Mouse (Mus musculus) midbrain, postnatal 0 days (tissue): Measurements from ENCODE around the gene Faap20. TPM values are rescaled to one million over a fixed set of nuclear protein-coding genes. Genes with fewer than 3 reads are reported as not detected.
A peak's percentile ranks its signal among the peaks of the same experiment; 100 is the strongest.

Source experiments
- ATAC-seq: fragments of 200-750 bp; cut with Nextera tagmentation; 2 replicates; pipeline ENCODE4 v1.8.0; 2017; ENCODE audit warnings: moderate number of reproducible peaks, mild to moderate bottlenecking, moderate TSS enrichment, moderate library complexity; ENCODE audit not compliant: low FRiP score
- DNase-seq: peaks from one replicate; pipeline ENCODE4 v3.0.0-alpha.2; 2015; ENCODE audit warnings: low spot score
- H3K27ac ChIP-seq: fragments of 300-500 bp; sonication (generic); 2 replicates; pipeline ENCODE4 v1.5.1; 2014; ENCODE audit warnings: low read depth, mild to moderate bottlenecking, low read length, mixed read lengths
- H3K27me3 ChIP-seq: fragments of 300-500 bp; sonication (generic); 2 replicates; pipeline ENCODE4 v1.6.1; 2014; ENCODE audit warnings: low read length, control low read depth, mixed read lengths; ENCODE audit not compliant: insufficient read depth
- H3K36me3 ChIP-seq: fragments of 300-500 bp; sonication (generic); 2 replicates; pipeline ENCODE4 v1.6.1; 2014; ENCODE audit warnings: low read length, control low read depth, mixed read lengths; ENCODE audit not compliant: insufficient read depth
- H3K4me1 ChIP-seq: fragments of 300-500 bp; sonication (generic); 2 replicates; pipeline ENCODE4 v1.6.1; 2014; ENCODE audit warnings: mild to moderate bottlenecking, control low read depth, antibody characterized with exemption, low read length, mixed read lengths; ENCODE audit not compliant: insufficient read depth
- H3K4me2 ChIP-seq: fragments of 300-500 bp; sonication (generic); 2 replicates; pipeline ENCODE4 v1.6.1; 2014; ENCODE audit warnings: low read depth, mild to moderate bottlenecking, low read length, mixed read lengths; ENCODE audit not compliant: poor library complexity, severe bottlenecking
- H3K4me3 ChIP-seq: fragments of 300-500 bp; sonication (generic); 2 replicates; pipeline ENCODE4 v1.5.1; 2014; ENCODE audit warnings: low read depth, mild to moderate bottlenecking, low read length, moderate library complexity
- H3K9ac ChIP-seq: fragments of 300-500 bp; sonication (generic); replicated peaks from 2 replicates; pipeline ENCODE4 v1.6.1; 2014; ENCODE audit warnings: mild to moderate bottlenecking, low read length, moderate library complexity, mixed read lengths; ENCODE audit not compliant: poor library complexity, severe bottlenecking
- H3K9me3 ChIP-seq: fragments of 300-500 bp; sonication (generic); 2 replicates; pipeline ENCODE4 v1.6.1; 2016; ENCODE audit warnings: low read length, control low read depth
- CTCF ChIP-seq: IDR thresholded peaks from 2 replicates; pipeline ENCODE4 v1.5.1; 2016; ENCODE audit warnings: antibody characterized with exemption, mild to moderate bottlenecking
- WGBS: fragments of 180-500 bp; shearing (Covaris S2); extraction: QIAGEN DNeasy Blood & Tissue Kit; methylation state at CpG from one replicate; pipeline ENCODE4 v1.1.7; 2014; 5-methylcytosine and 5-hydroxymethylcytosine counted together
- polyA plus RNA-seq: library from polyadenylated mRNA; unstranded; fragments of >200 nt; fragmentation: Nextera tagmentation; extraction: Ambion mirVana; gene quantifications from 2 replicates; pipeline ENCODE4 v1.2.1, GENCODE M21; 2015
- total RNA-seq: library from RNA; depleted of rRNA; stranded (reverse); fragments of >200 nt; gene quantifications from 2 replicates; pipeline ENCODE4 v1.2.3, GENCODE M21; 2014; rRNA removed

Faap20 gene
- total RNA-seq = 39.5 and 48.7 TPM in 2 replicates
- 56.6 and 57.1 TPM in 2 replicates for polyA plus RNA-seq

- peaks cover 7% of the 10 kb centered on the region; the same call in 1 of the 2 replicates for H3K4me1 ChIP-seq
- peak within 1 kb of the TSS; percentile 84 for H3K9ac ChIP-seq
- under 1% methylated on average over 57 of the region's 58 CpGs for WGBS
- DNase-seq = peak; percentile 92
- TF ChIP-seq CTCF = no peak
- no peaks in the 10 kb centered on the region for H3K9me3 ChIP-seq
- H3K27me3 ChIP-seq = no peaks in the 10 kb centered on the region
- peak within 1 kb of the TSS; percentile 91 for H3K4me2 ChIP-seq
- peak; percentile 92 for ATAC-seq
- no peaks in the 10 kb centered on the region for H3K36me3 ChIP-seq
- H3K4me3 ChIP-seq = peak within 1 kb of the TSS; percentile 58
- H3K27ac ChIP-seq = peak within 1 kb of the TSS; percentile 97
These were observed at the start of gene Faap20 for GRCm38 (mm10) chr4:155249648-155250351. Gene Faap20 (plus strand): TSS chr4:155249802.

- 68% methylated on average over 3 of the region's 3 CpGs for WGBS
- H3K4me1 ChIP-seq = no peaks in the 10 kb centered on the region
- H3K27ac ChIP-seq = no peak overlapping the region
These were observed 48.7 kb upstream of the Faap20 start for GRCm38 (mm10) chr4:155200861-155201390.

GRCm38 (mm10) chr4:155201764-155202163 lies 47.8 kb upstream of the Faap20 start:
- no peak for TF ChIP-seq CTCF
- Histone ChIP-seq H3K4me1 (no peaks in the 10 kb centered on the region), H3K4me3 (no peak overlapping the region), H3K27ac (no peak overlapping the region), H3K9me3 (no peaks in the 10 kb centered on the region), H3K27me3 (no peaks in the 10 kb centered on the region), H3K4me2 (no peak overlapping the region), H3K36me3 (no peaks in the 10 kb centered on the region), H3K9ac (no peak overlapping the region)
- ATAC-seq = no peak
- DNase-seq = no peak
- WGBS = 89% methylated on average over 7 of the region's 7 CpGs

More at GRCm38 (mm10) chr4:155200861-155201390, 48.7 kb upstream of the Faap20 start:
- Histone ChIP-seq H3K27me3 (no peaks in the 10 kb centered on the region), H3K4me2 (no peak overlapping the region), H3K9me3 (no peaks in the 10 kb centered on the region), H3K9ac (no peak overlapping the region), H3K4me3 (no peak overlapping the region), H3K36me3 (no peaks in the 10 kb centered on the region)
- DNase-seq = no peak
- no peak for TF ChIP-seq CTCF
- ATAC-seq = no peak

GRCm38 (mm10) chr4:155205919-155206318 lies 43.7 kb upstream of the Faap20 start:
- H3K4me3 ChIP-seq = no peak overlapping the region
- no peak overlapping the region for H3K4me2 ChIP-seq
- no peak overlapping the region for H3K27ac ChIP-seq
- TF ChIP-seq CTCF = no peak
- H3K9ac ChIP-seq = no peak overlapping the region
- no peak for ATAC-seq
- H3K36me3 ChIP-seq = no peaks in the 10 kb centered on the region; the same call in 1 of the 2 replicates
- no peaks in the 10 kb centered on the region for H3K27me3 ChIP-seq
- WGBS = 63% methylated on average over 6 of the region's 6 CpGs
- H3K9me3 ChIP-seq = no peaks in the 10 kb centered on the region
- DNase-seq = no peak
- H3K4me1 ChIP-seq = no peaks in the 10 kb centered on the region

- ATAC-seq (no peak), DNase-seq (no peak)
- no peak for TF ChIP-seq CTCF
- Histone ChIP-seq H3K4me1 (no peaks in the 10 kb centered on the region), H3K9ac (no peak overlapping the region), H3K27me3 (no peaks in the 10 kb centered on the region), H3K4me3 (no peak overlapping the region), H3K36me3 (no peaks in the 10 kb centered on the region; the same call in 1 of the 2 replicates), H3K27ac (no peak overlapping the region), H3K9me3 (no peaks in the 10 kb centered on the region), H3K4me2 (no peak overlapping the region)
- 75% methylated on average over 8 of the region's 8 CpGs for whole genome bisulfite sequencing
These were observed 43.1 kb upstream of the Faap20 start for GRCm38 (mm10) chr4:155206498-155206897.

GRCm38 (mm10) chr4:155207841-155208240 lies 41.8 kb upstream of the Faap20 start:
- H3K27ac ChIP-seq = no peak overlapping the region
- no peak for ATAC-seq
- TF ChIP-seq CTCF = no peak
- no peak for DNase-seq
- no peak overlapping the region for H3K9ac ChIP-seq
- no peaks in the 10 kb centered on the region for H3K9me3 ChIP-seq
- H3K36me3 ChIP-seq = no peaks in the 10 kb centered on the region; the same call in 1 of the 2 replicates
- no peaks in the 10 kb centered on the region for H3K27me3 ChIP-seq
- WGBS = 69% methylated on average over 3 of the region's 3 CpGs
- no peak overlapping the region for H3K4me2 ChIP-seq
- no peak overlapping the region for H3K4me3 ChIP-seq
- H3K4me1 ChIP-seq = no peaks in the 10 kb centered on the region
